In genomic region chr10:61942719-61943118, GRCm38 (mm10) we compare ENCODE assay signal across 22 mouse cellular contexts. TPM values are rescaled to one million over a fixed set of nuclear protein-coding genes. Genes with fewer than 3 reads are reported as not detected.
DNase-seq lines count a peak whose midpoint lies in the region; ATAC-seq and TF ChIP-seq lines count a peak whose summit lies in the region.
"Had no signal": no experiment of that assay in that cellular context is flagged by ENCODE, and none has a peak within 500 bp of the region (broad histone marks: within the 10 kb centered on the region; RNA-seq: fewer than 3 reads in every experiment).

No protein-coding gene starts in this region.

- H3K4me3 ChIP-seq in hindbrain, embryonic 10.5 days, result no peak overlapping the region
- H3K4me3 ChIP-seq in hindbrain, embryonic 13.5 days, result no peak overlapping the region
- no peak overlapping the region for H3K4me3 ChIP-seq in lung, embryonic 15.5 days
- H3K4me3 ChIP-seq in lung, postnatal 0 days (ENCODE audit: low read depth, low read length), result no peak overlapping the region
- H3K4me3 ChIP-seq in lung, adult 2 months (replicated peaks; ENCODE audit: extremely low read depth, low read depth, low read length), result no peak overlapping the region
- H3K4me3 ChIP-seq: embryonic facial prominence, embryonic 13.5 days; embryonic facial prominence, embryonic 15.5 days; erythroblast, embryonic 14.5 days; forebrain, embryonic 10.5 days; forebrain, embryonic 12.5 days had no signal

- ATAC-seq in hindbrain, embryonic 13.5 days (ENCODE audit: low FRiP score), result no peak
- ATAC-seq in lung, embryonic 15.5 days (ENCODE audit: borderline replicate concordance, extremely low read depth, low FRiP score, low TSS enrichment), result peak; percentile 62; the same call in 1 of the 2 replicates
- peak; percentile 22; the same call in 1 of the 2 replicates for ATAC-seq in lung, postnatal 0 days
- ATAC-seq: forebrain, embryonic 14.5 days had no signal

- 81% methylated on average over 2 of the region's 2 CpGs for whole genome bisulfite sequencing in hindbrain, embryonic 10.5 days
- 65% methylated on average over 2 of the region's 2 CpGs for WGBS in hindbrain, embryonic 13.5 days
- WGBS in lung, embryonic 15.5 days, result 28% methylated on average over 2 of the region's 2 CpGs
- WGBS in lung, postnatal 0 days, result 47% methylated on average over 2 of the region's 2 CpGs
- 47% methylated on average over 2 of the region's 2 CpGs for WGBS in lung, adult 2 months

- peaks cover 19% of the 10 kb centered on the region for H3K4me1 ChIP-seq in hindbrain, embryonic 10.5 days (replicated peaks)
- H3K4me1 ChIP-seq in hindbrain, embryonic 13.5 days (replicated peaks), result no peaks in the 10 kb centered on the region
- H3K4me1 ChIP-seq in lung, embryonic 15.5 days, result peaks cover 33% of the 10 kb centered on the region
- no peaks in the 10 kb centered on the region for H3K4me1 ChIP-seq in lung, postnatal 0 days (ENCODE audit: insufficient read depth, low read depth, low read length)
- H3K4me1 ChIP-seq in lung, adult 2 months (ENCODE audit: control insufficient read depth, insufficient read depth, low read length), result no peaks in the 10 kb centered on the region
- H3K4me1 ChIP-seq: embryonic facial prominence, embryonic 13.5 days; embryonic facial prominence, embryonic 15.5 days; forebrain, embryonic 12.5 days had no signal

- no peak overlapping the region for H3K9ac ChIP-seq in hindbrain, embryonic 13.5 days
- H3K9ac ChIP-seq in lung, embryonic 15.5 days, result no peak overlapping the region
- H3K9ac ChIP-seq in lung, postnatal 0 days (replicated peaks; ENCODE audit: low read depth), result no peak overlapping the region
- H3K9ac ChIP-seq: embryonic facial prominence, embryonic 13.5 days; embryonic facial prominence, embryonic 15.5 days; forebrain, embryonic 12.5 days had no signal

- TF ChIP-seq CTCF in lung, postnatal 0 days (IDR thresholded peaks at IDR 0.05), result no peak
- TF ChIP-seq CTCF in lung, adult 2 months (IDR thresholded peaks at IDR 0.05; ENCODE audit: insufficient read depth, low read length), result no peak

- no peak for TF ChIP-seq EP300 in lung, postnatal 0 days (IDR thresholded peaks at IDR 0.05)

- H3K4me2 ChIP-seq in hindbrain, embryonic 13.5 days, result no peak overlapping the region
- H3K4me2 ChIP-seq in lung, embryonic 15.5 days, result no peak overlapping the region
- no peak overlapping the region for H3K4me2 ChIP-seq in lung, postnatal 0 days (replicated peaks; ENCODE audit: low read depth, low read length)
- H3K4me2 ChIP-seq: embryonic facial prominence, embryonic 13.5 days; embryonic facial prominence, embryonic 15.5 days; forebrain, embryonic 12.5 days had no signal

- DNase-seq in hindbrain, embryonic 10.5 days (ENCODE audit: low spot score), result no peak
- no peak for DNase-seq in lung, adult 18-20 months
- DNase-seq in lung, postnatal 0 days (ENCODE audit: low spot score), result no peak
- DNase-seq in lung, adult 2 months, result no peak
- DNase-seq: adrenal gland, adult 2 months; adrenal gland, postnatal 10 days; adrenal gland, postnatal 25 days; cerebellum, adult 11 months; cerebellum, adult 18-20 months; cerebellum, adult 8-10 months; cerebellum, adult 9-11 months; cerebellum, postnatal 14 days; cerebellum, postnatal 36 days had no signal

- no peaks in the 10 kb centered on the region for H3K9me3 ChIP-seq in hindbrain, embryonic 10.5 days
- H3K9me3 ChIP-seq in hindbrain, embryonic 13.5 days, result no peaks in the 10 kb centered on the region
- H3K9me3 ChIP-seq in lung, embryonic 15.5 days, result no peaks in the 10 kb centered on the region
- H3K9me3 ChIP-seq in lung, postnatal 0 days (ENCODE audit: low read length), result no peaks in the 10 kb centered on the region
- H3K9me3 ChIP-seq: embryonic facial prominence, embryonic 13.5 days; embryonic facial prominence, embryonic 15.5 days; forebrain, embryonic 10.5 days; forebrain, embryonic 12.5 days had no signal

- 0 out of 2 replicates have a peak overlapping the region, but pooled peaks have one; percentile 1 for H3K27ac ChIP-seq in hindbrain, embryonic 10.5 days
- no peak overlapping the region for H3K27ac ChIP-seq in hindbrain, embryonic 13.5 days
- 0 out of 2 replicates have a peak overlapping the region, but pooled peaks have one; percentile 11 for H3K27ac ChIP-seq in lung, embryonic 15.5 days
- H3K27ac ChIP-seq in lung, postnatal 0 days (ENCODE audit: low read length), result no peak overlapping the region
- H3K27ac ChIP-seq: embryonic facial prominence, embryonic 13.5 days; embryonic facial prominence, embryonic 15.5 days; forebrain, embryonic 10.5 days; forebrain, embryonic 12.5 days had no signal

- peaks cover 34% of the 10 kb centered on the region for H3K27me3 ChIP-seq in hindbrain, embryonic 10.5 days (ENCODE audit: insufficient read depth, poor library complexity, severe bottlenecking)
- peaks cover 14% of the 10 kb centered on the region for H3K27me3 ChIP-seq in hindbrain, embryonic 13.5 days
- H3K27me3 ChIP-seq in lung, embryonic 15.5 days, result no peaks in the 10 kb centered on the region
- H3K27me3 ChIP-seq in lung, postnatal 0 days (replicated peaks; ENCODE audit: insufficient read depth, low read length), result no peaks in the 10 kb centered on the region

- no peak for TF ChIP-seq POLR2A in lung, adult 2 months (IDR thresholded peaks at IDR 0.05; ENCODE audit: borderline replicate concordance, extremely low read depth, low read depth, low read length)

- H3K36me3 ChIP-seq in hindbrain, embryonic 10.5 days, result no peaks in the 10 kb centered on the region
- no peaks in the 10 kb centered on the region for H3K36me3 ChIP-seq in hindbrain, embryonic 13.5 days
- no peaks in the 10 kb centered on the region for H3K36me3 ChIP-seq in lung, embryonic 15.5 days
- no peaks in the 10 kb centered on the region for H3K36me3 ChIP-seq in lung, postnatal 0 days (ENCODE audit: insufficient read depth, low read length)
- H3K36me3 ChIP-seq: embryonic facial prominence, embryonic 13.5 days; embryonic facial prominence, embryonic 15.5 days; forebrain, embryonic 10.5 days; forebrain, embryonic 12.5 days had no signal

RNA-seq across cellular contexts. Expression of gene Col13a1, which starts 36.2 kb away (rescaled TPM):
- 1.9 and 2.5 TPM in 2 replicates for polyA plus RNA-seq in hindbrain, embryonic 10.5 days (2016; fragmentation: Nextera tagmentation; extraction: Ambion mirVana)
- 2.4 and 3.1 TPM in 2 replicates for polyA plus RNA-seq in hindbrain, embryonic 13.5 days (2015; fragmentation: Nextera tagmentation; extraction: Ambion mirVana)
- polyA plus RNA-seq in lung, embryonic 15.5 days (2015; fragmentation: Nextera tagmentation; extraction: Ambion mirVana), result 32.3 and 32.6 TPM in 2 replicates
- polyA plus RNA-seq in lung, postnatal 0 days (2015; fragmentation: Nextera tagmentation; extraction: Ambion mirVana), result 54.8 and 61.8 TPM in 2 replicates
- 24.7 and 25.3 TPM in 2 replicates for polyA plus RNA-seq in lung, adult 2 months (2012; rRNA removed)
- polyA plus RNA-seq: C2C12 had no signal

Comparison
In these comparisons a context has a peak if more than half of its experiments do, and no peak if none do; other contexts are left out.
1. H3K27ac ChIP-seq: peak in hindbrain, embryonic 10.5 days (single experiment) and lung, embryonic 15.5 days (single experiment); none in hindbrain, embryonic 13.5 days (single experiment) and lung, postnatal 0 days (single experiment).